ENCODE assay signal across 8 mouse cellular contexts in the genomic region with DNA sequence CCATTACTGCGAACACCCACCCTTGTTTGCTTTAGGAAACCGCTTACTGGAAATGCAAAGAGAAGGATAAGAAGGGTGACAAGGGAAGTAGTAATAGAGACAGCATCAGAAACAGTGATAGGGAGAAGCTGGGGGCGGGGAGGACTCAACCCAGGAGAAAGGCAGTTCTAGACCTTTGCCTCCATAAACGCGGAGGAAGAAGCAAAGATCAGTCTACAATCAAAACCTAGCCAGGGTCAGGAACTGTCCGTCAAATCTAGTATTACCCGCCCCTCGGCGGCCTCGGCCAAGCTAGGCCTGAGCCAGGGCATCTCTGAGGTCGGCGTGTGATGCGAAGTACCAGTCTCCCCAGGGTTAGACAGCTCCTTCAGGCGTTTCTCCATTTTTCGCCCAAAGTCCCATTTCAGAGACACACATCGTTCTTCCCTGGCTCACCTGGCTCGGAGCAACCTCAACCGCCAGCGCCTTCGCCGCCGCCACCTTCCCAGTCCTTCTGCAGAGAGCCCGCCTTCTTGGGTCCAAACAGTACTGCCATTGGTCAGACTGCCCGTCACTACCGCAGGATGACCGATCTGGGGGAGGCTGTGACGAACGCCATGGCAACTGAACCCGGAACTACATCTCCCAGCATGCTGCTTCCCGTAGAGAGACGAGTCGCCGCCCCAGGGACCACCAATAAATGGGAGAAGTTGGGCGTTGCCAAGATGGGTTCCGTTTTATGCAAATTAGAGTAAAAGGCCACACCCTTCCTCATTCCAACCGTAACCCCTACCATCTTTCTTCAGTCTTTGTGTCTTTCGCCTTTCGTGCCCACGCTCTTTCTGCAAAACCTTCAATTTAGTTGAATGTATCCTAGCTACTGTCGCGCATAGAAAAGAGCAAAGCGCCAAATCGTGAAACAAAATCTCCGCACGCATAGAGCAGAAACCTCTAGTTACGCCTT. TPM values are rescaled to one million over a fixed set of nuclear protein-coding genes. Genes with fewer than 3 reads are reported as not detected.
DNase-seq lines count a peak whose midpoint lies in the region; ATAC-seq and TF ChIP-seq lines count a peak whose summit lies in the region.

A gene (minus strand): TSS at position 853 of the 943 bp plus-strand sequence.

- H3K27me3 ChIP-seq in embryonic facial prominence, embryonic 14.5 days (replicated peaks; ENCODE audit: control insufficient read depth, insufficient read depth, low read length) = no peaks in the 10 kb centered on the region
- no peaks in the 10 kb centered on the region for H3K27me3 ChIP-seq in heart, adult 2 months (ENCODE audit: control insufficient read depth, insufficient read depth, low read length)
- no peaks in the 10 kb centered on the region for H3K27me3 ChIP-seq in limb, embryonic 13.5 days
- no peaks in the 10 kb centered on the region for H3K27me3 ChIP-seq in midbrain, embryonic 16.5 days (ENCODE audit: control insufficient read depth, insufficient read depth, low read depth, low read length)

- H3K4me2 ChIP-seq in embryonic facial prominence, embryonic 14.5 days (ENCODE audit: low read depth, low read length) = peak within 1 kb of the TSS; percentile 80
- peak within 1 kb of the TSS; percentile 83 for H3K4me2 ChIP-seq in limb, embryonic 13.5 days (replicated peaks)
- H3K4me2 ChIP-seq in midbrain, embryonic 16.5 days (ENCODE audit: low read length) = peak within 1 kb of the TSS; percentile 88

- peak within 1 kb of the TSS; percentile 94 for H3K9ac ChIP-seq in embryonic facial prominence, embryonic 14.5 days (ENCODE audit: low read depth, low read length)
- H3K9ac ChIP-seq in heart, adult 2 months (ENCODE audit: low read depth, low read length) = peak within 1 kb of the TSS; percentile 92
- peak within 1 kb of the TSS; percentile 94 for H3K9ac ChIP-seq in limb, embryonic 13.5 days
- peak within 1 kb of the TSS; percentile 95 for H3K9ac ChIP-seq in midbrain, embryonic 16.5 days (ENCODE audit: low read depth, low read length)

- peak; percentile 95 for ATAC-seq in embryonic facial prominence, embryonic 14.5 days (ENCODE audit: low read depth)
- peak; percentile 96 for ATAC-seq in limb, embryonic 13.5 days (ENCODE audit: low FRiP score, low read depth)
- ATAC-seq in midbrain, embryonic 16.5 days = peak; percentile 96

- H3K79me2 ChIP-seq in heart, adult 2 months (replicated peaks; ENCODE audit: control insufficient read depth, insufficient read depth, low read length) = peaks cover 5% of the 10 kb centered on the region

- peak within 1 kb of the TSS; percentile 85 for H3K4me3 ChIP-seq in embryonic facial prominence, embryonic 14.5 days (ENCODE audit: low read depth, low read length)
- peak within 1 kb of the TSS; percentile 81 for H3K4me3 ChIP-seq in heart, adult 2 months
- H3K4me3 ChIP-seq in limb, embryonic 13.5 days = peak within 1 kb of the TSS; percentile 91
- peak within 1 kb of the TSS; percentile 86 for H3K4me3 ChIP-seq in midbrain, embryonic 16.5 days (ENCODE audit: low read depth, low read length)

- H3K4me1 ChIP-seq in embryonic facial prominence, embryonic 14.5 days (ENCODE audit: control insufficient read depth, insufficient read depth, low read length) = peaks cover 14% of the 10 kb centered on the region
- H3K4me1 ChIP-seq in heart, adult 2 months (ENCODE audit: control insufficient read depth, insufficient read depth, low read length) = peaks cover 6% of the 10 kb centered on the region; the same call in 1 of the 2 replicates
- H3K4me1 ChIP-seq in limb, embryonic 13.5 days = peaks cover 37% of the 10 kb centered on the region
- peaks cover 27% of the 10 kb centered on the region for H3K4me1 ChIP-seq in midbrain, embryonic 16.5 days (ENCODE audit: control insufficient read depth, insufficient read depth, low read length)

- no peak for TF ChIP-seq CTCF in heart, adult 2 months (IDR thresholded peaks at IDR 0.05)

- TF ChIP-seq EP300 in heart, adult 2 months (IDR thresholded peaks at IDR 0.05; ENCODE audit: insufficient read depth, low read depth, low read length) = peak; percentile 78

- intact Hi-C loops in heart, adult 2 months (cut with DNase I) = loop anchor here (2.0 to 5.0 kb wide), 3 partner anchors 40 to 574 kb away; a partner anchor contains a TSS

- H3K27ac ChIP-seq in embryonic facial prominence, embryonic 14.5 days (replicated peaks; ENCODE audit: low read depth, low read length) = peak within 1 kb of the TSS; percentile 93
- peak within 1 kb of the TSS; percentile 83 for H3K27ac ChIP-seq in heart, adult 2 months
- H3K27ac ChIP-seq in limb, embryonic 13.5 days = peak within 1 kb of the TSS; percentile 90
- H3K27ac ChIP-seq in midbrain, embryonic 16.5 days (ENCODE audit: low read length) = peak within 1 kb of the TSS; percentile 98

- WGBS in embryonic facial prominence, embryonic 14.5 days = 1% methylated on average over 39 of the region's 46 CpGs
- under 1% methylated on average over 46 of the region's 46 CpGs for WGBS in heart, adult 2 months
- WGBS in limb, embryonic 13.5 days = 1% methylated on average over 46 of the region's 46 CpGs
- WGBS in midbrain, embryonic 16.5 days = 1% methylated on average over 46 of the region's 46 CpGs

- peak; percentile 100 for DNase-seq in 3T3-L1 (ENCODE audit: low read depth, low spot score)
- peak; percentile 82 to 88 for DNase-seq in adrenal gland, postnatal 4 days (ENCODE audit: low spot score in 2 of 2)
- DNase-seq in embryonic facial prominence, embryonic 14.5 days (ENCODE audit: low spot score) = peak; percentile 100
- DNase-seq in heart, adult 2 months = peak; percentile 98 to 99
- peak; percentile 99 to 100 for DNase-seq in kidney, adult 8-10 months
- DNase-seq in spleen, postnatal 10 days (ENCODE audit: low spot score in 2 of 2) = peak; percentile 93 to 96

- no peaks in the 10 kb centered on the region for H3K9me3 ChIP-seq in embryonic facial prominence, embryonic 14.5 days (ENCODE audit: control insufficient read depth, low read length)
- H3K9me3 ChIP-seq in limb, embryonic 13.5 days = no peaks in the 10 kb centered on the region
- no peaks in the 10 kb centered on the region for H3K9me3 ChIP-seq in midbrain, embryonic 16.5 days (replicated peaks; ENCODE audit: control insufficient read depth, low read length, poor library complexity, severe bottlenecking)

- TF ChIP-seq POLR2A in heart, adult 2 months (IDR thresholded peaks at IDR 0.05; ENCODE audit: insufficient read depth, low read depth, low read length) = peak; percentile 52

- H3K36me3 ChIP-seq in embryonic facial prominence, embryonic 14.5 days (ENCODE audit: control insufficient read depth, insufficient read depth, low read length) = 0 out of 2 replicates have a peak, but pooled peaks cover 7% of the 10 kb centered on the region
- no peaks in the 10 kb centered on the region for H3K36me3 ChIP-seq in heart, adult 2 months (ENCODE audit: control insufficient read depth, insufficient read depth, low read length)
- 0 out of 2 replicates have a peak, but pooled peaks cover 6% of the 10 kb centered on the region for H3K36me3 ChIP-seq in limb, embryonic 13.5 days
- H3K36me3 ChIP-seq in midbrain, embryonic 16.5 days (ENCODE audit: control insufficient read depth, insufficient read depth, low read length) = no peaks in the 10 kb centered on the region

RNA-seq across cellular contexts. Expression of the gene that starts here (rescaled TPM):
- total RNA-seq in adrenal gland, postnatal 4 days (2021) = 10 to 100 TPM; 61.0 to 67.9 TPM
- polyA plus RNA-seq in embryonic facial prominence, embryonic 14.5 days (2014; fragmentation: Nextera tagmentation; extraction: Ambion mirVana) = 61.6 and 61.8 TPM in 2 replicates
- total RNA-seq in heart, adult 2 months (2021) = 10 to 100 TPM; 22.2 to 26.0 TPM
- polyA plus RNA-seq in heart, adult 2 months (2012; rRNA removed) = 19.2 and 37.5 TPM in 2 replicates
- 71.9 and 75.4 TPM in 2 replicates for polyA plus RNA-seq in limb, embryonic 13.5 days (2015; fragmentation: Nextera tagmentation; extraction: Ambion mirVana)
- polyA plus RNA-seq in midbrain, embryonic 16.5 days (2015; fragmentation: Nextera tagmentation; extraction: Ambion mirVana) = 114 and 121 TPM in 2 replicates

Comparison
In these comparisons a context has a peak if more than half of its experiments do, and no peak if none do; other contexts are left out.
1. Peak in every context shown above with its lines: DNase-seq, ATAC-seq, H3K4me3 ChIP-seq and H3K27ac ChIP-seq.